Mouse (Mus musculus) kidney, adult 2 months (tissue): ENCODE measurements at regions not wholly inside any gene's neighbourhood (a gene's known extent, or its start where the extent isn't known, plus 50 kb on each side); places are given as distances from the start of the nearest gene placed in this dataset.

Experiments
- CTCF ChIP-seq: fragments of 200-500 bp; conservative IDR thresholded peaks from 2 replicates; pipeline ENCODE4 v1.5.1; 2011; ENCODE audit warnings: low read depth, mild to moderate bottlenecking, control low read depth, low read length, moderate library complexity, mixed read lengths; ENCODE audit not compliant: insufficient read depth, insufficient read length
- POLR2A ChIP-seq: fragments of 200-500 bp; IDR thresholded peaks from one replicate; pipeline ENCODE4 v1.6.1; 2011; ENCODE audit warnings: low read depth, low read length, control low read depth

GRCm38 (mm10) chr14:90447971-90448370 is 1976.8 kb upstream of the Pcdh20 start:
- no peak for TF ChIP-seq CTCF
- TF ChIP-seq POLR2A: no peak
